Mouse (Mus musculus): ENCODE results near the gene Pax2. TPM values are rescaled to one million over a fixed set of nuclear protein-coding genes. Genes with fewer than 3 reads are reported as not detected.

The Pax2 gene
- 1.7 and 1.9 TPM in 2 replicates for polyA plus RNA-seq (2014; fragmentation: Nextera tagmentation; extraction: Ambion mirVana)

GRCm38 (mm10) chr19:44755693-44756420 is at the start of gene Pax2:
Pax2 (plus strand) TSS chr19:44756045.
- H3K36me3 ChIP-seq (ENCODE audit: control insufficient read depth, insufficient read depth, low read length) = no peaks in the 10 kb centered on the region
- H3K4me1 ChIP-seq (ENCODE audit: control insufficient read depth, insufficient read depth, low read length) = peaks cover 16% of the 10 kb centered on the region
- ATAC-seq (ENCODE audit: low FRiP score, low TSS enrichment) = 0 out of 2 replicates have a peak, but pooled peaks have one; percentile 34
- H3K4me3 ChIP-seq (replicated peaks; ENCODE audit: low read depth, low read length) = peak within 1 kb of the TSS; percentile 32
- peak within 1 kb of the TSS; percentile 34; the same call in 1 of the 2 replicates for H3K9ac ChIP-seq (replicated peaks; ENCODE audit: low read length)
- WGBS = under 1% methylated on average over 52 of the region's 52 CpGs
- peaks cover 91% of the 10 kb centered on the region for H3K27me3 ChIP-seq (ENCODE audit: control insufficient read depth, insufficient read depth, low read length)
- H3K9me3 ChIP-seq (ENCODE audit: control insufficient read depth, low read length) = no peaks in the 10 kb centered on the region
- 0 out of 2 replicates have a peak within 1 kb of the TSS, but pooled peaks have one; percentile 26 for H3K27ac ChIP-seq (replicated peaks; ENCODE audit: low read depth, low read length)
- peak within 1 kb of the TSS; percentile 56 for H3K4me2 ChIP-seq (ENCODE audit: low read length)
- peak; percentile 67 for DNase-seq

GRCm38 (mm10) chr19:44708885-44709284 is 47.0 kb upstream of the Pax2 start:
- H3K27me3 ChIP-seq (ENCODE audit: control insufficient read depth, insufficient read depth, low read length) = no peaks in the 10 kb centered on the region; the same call in 1 of the 2 replicates
- 77% methylated on average over 3 of the region's 3 CpGs for WGBS
- no peak for ATAC-seq (ENCODE audit: low FRiP score, low TSS enrichment)

GRCm38 (mm10) chr19:44716731-44717600 is 38.9 kb upstream of the Pax2 start:
- no peak overlapping the region for H3K9ac ChIP-seq (replicated peaks; ENCODE audit: low read length)
- ATAC-seq (ENCODE audit: low FRiP score, low TSS enrichment) (no peak), DNase-seq (no peak)
- peaks cover 14% of the 10 kb centered on the region for H3K4me1 ChIP-seq (ENCODE audit: control insufficient read depth, insufficient read depth, low read length)
- WGBS = 51% methylated on average over 22 of the region's 22 CpGs
- H3K27ac ChIP-seq (replicated peaks; ENCODE audit: low read depth, low read length) = no peak overlapping the region
- no peak overlapping the region for H3K4me3 ChIP-seq (replicated peaks; ENCODE audit: low read depth, low read length)
- no peaks in the 10 kb centered on the region for H3K36me3 ChIP-seq (ENCODE audit: control insufficient read depth, insufficient read depth, low read length)
- 0 out of 2 replicates have a peak, but pooled peaks cover 3% of the 10 kb centered on the region for H3K9me3 ChIP-seq (ENCODE audit: control insufficient read depth, low read length)
- no peak overlapping the region for H3K4me2 ChIP-seq (ENCODE audit: low read length)
- peaks cover 26% of the 10 kb centered on the region; the same call in 1 of the 2 replicates for H3K27me3 ChIP-seq (ENCODE audit: control insufficient read depth, insufficient read depth, low read length)

More at GRCm38 (mm10) chr19:44708885-44709284, 47.0 kb upstream of the Pax2 start:
- no peaks in the 10 kb centered on the region for H3K4me1 ChIP-seq (ENCODE audit: control insufficient read depth, insufficient read depth, low read length)
- no peaks in the 10 kb centered on the region for H3K9me3 ChIP-seq (ENCODE audit: control insufficient read depth, low read length)
- no peak overlapping the region for H3K4me3 ChIP-seq (replicated peaks; ENCODE audit: low read depth, low read length)
- H3K27ac ChIP-seq (replicated peaks; ENCODE audit: low read depth, low read length) = no peak overlapping the region
- H3K4me2 ChIP-seq (ENCODE audit: low read length) = no peak overlapping the region
- H3K36me3 ChIP-seq (ENCODE audit: control insufficient read depth, insufficient read depth, low read length) = no peaks in the 10 kb centered on the region
- no peak overlapping the region for H3K9ac ChIP-seq (replicated peaks; ENCODE audit: low read length)
- no peak for DNase-seq

GRCm38 (mm10) chr19:44719292-44720193 is 36.3 kb upstream of the Pax2 start:
- Histone ChIP-seq H3K4me3 (replicated peaks; ENCODE audit: low read depth, low read length) (peak overlapping the region; percentile 33), H3K27ac (replicated peaks; ENCODE audit: low read depth, low read length) (no peak overlapping the region), H3K9ac (replicated peaks; ENCODE audit: low read length) (no peak overlapping the region; the same call in 1 of the 2 replicates), H3K4me1 (ENCODE audit: control insufficient read depth, insufficient read depth, low read length) (peaks cover 25% of the 10 kb centered on the region), H3K4me2 (ENCODE audit: low read length) (peak overlapping the region; percentile 64), H3K27me3 (ENCODE audit: control insufficient read depth, insufficient read depth, low read length) (peaks cover 47% of the 10 kb centered on the region), H3K36me3 (ENCODE audit: control insufficient read depth, insufficient read depth, low read length) (no peaks in the 10 kb centered on the region), H3K9me3 (ENCODE audit: control insufficient read depth, low read length) (0 out of 2 replicates have a peak, but pooled peaks cover 3% of the 10 kb centered on the region)
- ATAC-seq (ENCODE audit: low FRiP score, low TSS enrichment) = no peak
- DNase-seq = no peak
- WGBS = 2% methylated on average over 30 of the region's 30 CpGs

- Histone ChIP-seq H3K36me3 (ENCODE audit: control insufficient read depth, insufficient read depth, low read length) (no peaks in the 10 kb centered on the region), H3K4me1 (ENCODE audit: control insufficient read depth, insufficient read depth, low read length) (peaks cover 25% of the 10 kb centered on the region), H3K9ac (replicated peaks; ENCODE audit: low read length) (no peak overlapping the region; the same call in 1 of the 2 replicates), H3K4me2 (ENCODE audit: low read length) (peak overlapping the region; percentile 64), H3K27ac (replicated peaks; ENCODE audit: low read depth, low read length) (no peak overlapping the region), H3K9me3 (ENCODE audit: control insufficient read depth, low read length) (0 out of 2 replicates have a peak, but pooled peaks cover 3% of the 10 kb centered on the region), H3K27me3 (ENCODE audit: control insufficient read depth, insufficient read depth, low read length) (peaks cover 52% of the 10 kb centered on the region), H3K4me3 (replicated peaks; ENCODE audit: low read depth, low read length) (peak overlapping the region; percentile 33)
- WGBS = under 1% methylated on average over 29 of the region's 29 CpGs
- ATAC-seq (ENCODE audit: low FRiP score, low TSS enrichment) (no peak), DNase-seq (peak; percentile 70)
Measured at GRCm38 (mm10) chr19:44720194-44720521, 35.7 kb upstream of the Pax2 start.

- Histone ChIP-seq H3K9ac (replicated peaks; ENCODE audit: low read length) (peak overlapping the region; percentile 14; the same call in 1 of the 2 replicates), H3K4me1 (ENCODE audit: control insufficient read depth, insufficient read depth, low read length) (peaks cover 21% of the 10 kb centered on the region), H3K27me3 (ENCODE audit: control insufficient read depth, insufficient read depth, low read length) (peaks cover 57% of the 10 kb centered on the region), H3K9me3 (ENCODE audit: control insufficient read depth, low read length) (0 out of 2 replicates have a peak, but pooled peaks cover 3% of the 10 kb centered on the region), H3K4me2 (ENCODE audit: low read length) (peak overlapping the region; percentile 52), H3K27ac (replicated peaks; ENCODE audit: low read depth, low read length) (no peak overlapping the region), H3K36me3 (ENCODE audit: control insufficient read depth, insufficient read depth, low read length) (no peaks in the 10 kb centered on the region), H3K4me3 (replicated peaks; ENCODE audit: low read depth, low read length) (peak overlapping the region; percentile 27)
- under 1% methylated on average over 36 of the region's 36 CpGs for WGBS
- DNase-seq (peak; percentile 62), ATAC-seq (ENCODE audit: low FRiP score, low TSS enrichment) (no peak)
Measured at GRCm38 (mm10) chr19:44723611-44724440, 32.0 kb upstream of the Pax2 start.

GRCm38 (mm10) chr19:44725951-44726791 is 29.7 kb upstream of the Pax2 start:
- Histone ChIP-seq H3K9me3 (ENCODE audit: control insufficient read depth, low read length) (0 out of 2 replicates have a peak, but pooled peaks cover 2% of the 10 kb centered on the region), H3K36me3 (ENCODE audit: control insufficient read depth, insufficient read depth, low read length) (no peaks in the 10 kb centered on the region), H3K4me1 (ENCODE audit: control insufficient read depth, insufficient read depth, low read length) (peaks cover 11% of the 10 kb centered on the region), H3K4me3 (replicated peaks; ENCODE audit: low read depth, low read length) (peak overlapping the region; percentile 46), H3K27ac (replicated peaks; ENCODE audit: low read depth, low read length) (peak overlapping the region; percentile 70; the same call in 1 of the 2 replicates), H3K9ac (replicated peaks; ENCODE audit: low read length) (peak overlapping the region; percentile 76), H3K4me2 (ENCODE audit: low read length) (peak overlapping the region; percentile 71), H3K27me3 (ENCODE audit: control insufficient read depth, insufficient read depth, low read length) (peaks cover 38% of the 10 kb centered on the region)
- peak; percentile 64 for ATAC-seq (ENCODE audit: low FRiP score, low TSS enrichment)
- WGBS = under 1% methylated on average over 55 of the region's 55 CpGs
- peak; percentile 79 for DNase-seq
